Mouse (Mus musculus) cerebellum, adult 9-10 months (tissue): ENCODE data around the gene Rap1gds1.

Source experiments
- DNase-seq: peaks from one replicate; pipeline ENCODE4 v3.0.0; 2022

The Rap1gds1 gene

DNA sequence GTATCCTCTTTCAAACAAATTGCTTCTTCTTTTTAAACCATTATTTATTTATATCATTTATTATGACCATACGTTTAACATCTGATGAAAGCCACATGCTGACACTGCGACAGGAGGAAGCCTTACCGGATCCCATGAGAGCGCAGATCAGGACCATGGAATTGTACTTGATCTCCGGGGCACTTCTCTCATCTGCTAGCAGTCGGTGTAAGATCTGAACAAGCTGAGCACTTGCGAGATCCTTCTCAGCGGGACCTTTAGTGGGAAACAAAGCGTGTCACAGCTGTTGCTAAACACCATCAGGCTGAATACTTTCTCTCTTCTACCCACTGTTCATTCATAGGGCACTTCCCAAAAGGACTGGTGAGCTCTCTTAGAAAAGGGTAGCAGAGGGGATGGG, 133.4 kb downstream of the Rap1gds1 start:
- DNase-seq = no peak

DNA sequence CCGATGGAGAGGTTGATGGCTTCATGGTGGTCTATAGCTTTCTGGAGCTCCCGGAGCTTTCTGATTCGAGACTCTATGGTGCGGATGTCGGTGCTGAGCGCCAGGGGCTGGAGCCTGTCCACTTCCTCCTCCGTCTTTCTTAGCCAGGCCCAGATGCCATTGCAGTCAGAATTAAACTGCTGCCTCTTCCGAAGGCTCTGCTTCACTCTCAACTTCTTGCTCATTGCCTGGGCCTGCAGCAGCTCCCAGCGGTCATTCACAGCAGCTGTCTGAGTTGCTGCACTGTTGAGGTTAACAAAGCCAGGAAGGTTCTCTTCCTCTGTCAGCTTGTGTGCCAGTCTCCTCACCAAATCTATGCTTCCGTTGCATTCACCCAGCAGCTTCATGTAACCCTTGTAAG, 137.8 kb downstream of the Rap1gds1 start:
- DNase-seq = no peak

DNA sequence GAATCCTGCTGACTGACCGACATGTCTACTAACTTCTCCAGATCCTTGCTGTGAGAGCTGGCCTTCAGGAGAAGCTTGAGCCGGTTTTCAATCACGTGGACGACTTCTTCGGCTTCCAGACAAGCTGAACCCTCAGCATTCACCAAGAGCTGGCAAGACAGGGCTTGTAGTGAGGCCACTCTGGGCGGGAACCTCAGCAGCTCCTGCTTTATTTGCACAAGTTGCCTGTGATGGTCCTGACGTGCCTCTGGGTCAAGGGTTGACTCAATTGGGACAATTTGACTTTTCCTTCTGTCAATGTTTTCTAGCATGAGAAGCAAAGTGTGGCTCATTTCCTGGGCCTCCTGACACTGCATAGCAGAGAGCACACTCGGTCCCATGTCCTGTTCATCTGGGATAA, 138.2 kb downstream of the Rap1gds1 start:
- no peak for DNase-seq

DNA sequence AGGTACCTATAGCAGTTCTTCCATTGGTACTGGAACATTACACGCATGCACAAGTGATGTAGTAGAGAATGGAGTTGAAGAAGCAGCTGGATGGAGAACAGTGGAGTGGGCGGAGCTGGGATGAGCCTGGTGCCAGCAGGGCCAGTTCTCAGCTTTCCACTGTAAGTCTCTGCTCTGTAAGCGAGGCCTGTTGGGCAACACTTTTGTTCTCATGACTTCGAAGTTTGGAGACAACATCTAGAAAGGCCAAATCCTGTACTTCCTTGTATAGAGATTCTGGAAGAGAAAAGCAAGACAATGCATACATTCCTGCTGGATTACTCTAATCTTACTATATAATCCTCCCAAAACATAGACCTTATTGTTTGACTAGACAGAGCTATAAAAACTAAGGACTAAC, 147.6 kb downstream of the Rap1gds1 start:
- DNase-seq = no peak

DNA sequence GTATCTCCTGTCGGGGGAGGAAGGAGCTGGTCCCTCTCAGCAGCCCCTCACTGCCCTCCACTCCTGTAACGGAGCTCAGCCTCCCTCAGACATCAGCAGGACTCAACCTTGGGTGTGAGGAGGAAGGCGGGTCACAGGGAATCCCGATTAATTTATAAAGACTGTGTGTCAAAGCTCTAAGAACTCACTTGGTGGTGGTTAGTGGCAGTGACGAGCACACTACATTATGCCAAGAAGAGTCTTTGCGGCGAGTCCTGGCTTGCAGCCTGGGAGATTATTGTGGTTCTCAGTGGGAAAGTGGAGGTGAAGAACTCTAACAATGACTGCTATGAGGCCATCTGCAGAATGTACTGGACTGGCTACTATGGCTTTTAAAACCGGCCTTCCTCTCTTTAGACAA, 148.8 kb downstream of the Rap1gds1 start:
- no peak for DNase-seq

DNA sequence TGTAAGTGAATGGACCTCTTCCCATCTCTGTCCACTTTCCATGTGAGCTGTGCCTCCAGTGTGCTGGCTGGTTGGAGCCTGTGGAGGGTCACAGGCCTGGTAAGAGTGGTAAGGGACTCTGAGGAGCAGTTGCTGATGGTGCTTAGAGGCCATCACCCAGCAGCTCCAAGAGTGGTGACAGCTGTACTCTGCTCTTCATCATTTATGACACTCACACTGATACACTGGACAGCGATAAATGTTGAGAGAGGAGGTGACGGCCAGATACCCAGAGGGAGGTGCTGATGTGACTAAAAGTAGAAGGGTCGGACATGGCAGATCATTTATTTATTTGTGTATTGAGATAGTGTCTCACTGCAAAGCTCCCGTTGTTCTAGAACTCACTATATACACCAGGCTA, 156.8 kb downstream of the Rap1gds1 start:
- no peak for DNase-seq

DNA sequence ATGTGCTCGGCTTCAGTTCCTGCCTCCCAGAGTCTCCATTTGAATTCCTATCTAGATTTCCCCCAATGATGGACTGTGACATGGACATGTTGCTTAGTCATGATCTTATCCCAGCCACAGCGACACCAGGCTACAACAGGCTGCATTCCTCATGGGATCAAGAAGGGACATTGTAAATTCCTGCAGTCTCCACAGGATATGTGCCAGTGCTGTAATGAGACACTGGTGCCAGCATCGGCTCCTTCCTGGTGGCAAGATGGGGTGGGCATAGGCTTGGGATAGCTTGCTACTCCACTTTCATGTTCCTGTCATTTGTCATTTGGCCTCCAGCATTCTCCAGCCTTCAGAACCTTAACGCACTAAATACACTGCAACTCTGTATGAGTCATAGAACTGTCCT, 158.0 kb downstream of the Rap1gds1 start:
- DNase-seq = no peak

DNA sequence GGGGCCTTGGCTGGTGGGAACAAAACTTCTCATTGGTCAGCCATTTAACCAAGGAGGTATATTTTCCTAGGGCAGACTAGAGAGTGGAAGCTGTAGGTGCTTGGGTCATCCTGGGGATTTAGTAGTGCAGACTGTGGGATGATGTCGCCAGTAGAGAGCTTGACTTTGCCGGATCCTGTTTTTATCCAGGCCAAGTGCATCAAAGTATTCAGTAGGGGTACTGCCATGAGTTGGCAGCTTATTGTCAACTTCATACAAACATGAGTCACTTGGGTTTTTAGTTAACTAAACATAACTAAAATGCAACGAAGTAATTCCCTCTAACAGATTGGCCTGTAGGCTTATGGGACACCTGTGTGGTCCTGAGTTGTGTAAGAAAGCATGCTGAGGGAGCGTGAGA, 158.4 kb downstream of the Rap1gds1 start:
- DNase-seq = no peak

DNA sequence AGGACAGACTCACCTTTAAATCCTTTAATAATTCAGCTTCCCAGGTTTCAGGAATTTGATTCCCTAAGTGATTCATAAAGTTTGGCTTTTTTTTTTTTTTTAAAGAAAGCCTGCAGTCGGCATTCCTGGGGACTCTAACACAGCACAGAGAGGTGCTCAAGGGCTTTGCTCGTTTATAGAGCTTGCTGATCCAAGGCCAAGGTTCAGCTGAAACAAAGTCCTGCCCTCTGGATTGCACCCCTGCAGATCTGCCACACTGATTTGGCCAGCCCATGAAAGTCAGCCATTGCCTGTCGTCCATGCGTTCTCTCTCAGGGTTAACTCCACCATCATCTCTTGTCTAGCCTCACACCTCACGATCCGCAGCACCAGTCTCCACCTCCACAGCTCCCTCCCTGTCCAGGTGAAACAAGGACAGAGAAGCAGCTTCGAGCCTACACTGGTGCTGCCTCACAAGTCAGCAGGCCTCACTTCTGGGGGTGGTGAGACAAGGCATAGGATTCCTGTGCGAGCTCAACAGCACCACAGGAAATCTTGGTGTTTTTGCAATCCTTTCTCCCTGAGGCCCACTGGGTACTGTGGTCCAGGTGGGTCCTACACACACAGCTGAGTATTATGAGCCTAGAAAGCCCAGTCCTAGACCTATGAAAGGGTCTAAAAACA, 160.2 kb downstream of the Rap1gds1 start:
- no peak for DNase-seq

DNA sequence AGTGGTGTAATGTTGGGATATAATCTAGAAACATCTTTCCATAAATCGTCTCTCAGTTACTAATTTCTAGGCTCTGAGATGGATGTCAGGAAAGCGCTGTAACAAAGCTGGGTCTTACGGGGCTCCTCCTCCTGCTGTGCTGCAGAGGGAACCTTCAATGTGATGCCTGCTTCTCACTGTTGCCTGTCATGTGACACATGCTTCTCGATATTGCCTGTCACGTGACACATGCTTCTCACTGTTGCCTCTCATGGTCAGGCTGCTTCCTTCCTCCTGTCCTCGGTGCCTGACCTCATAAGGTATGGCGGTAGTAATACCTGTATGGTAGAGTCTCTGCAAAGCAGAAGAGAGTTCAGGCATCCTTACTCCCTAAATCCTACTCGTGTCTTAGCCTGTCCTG, 162.5 kb downstream of the Rap1gds1 start:
- DNase-seq = no peak

DNA sequence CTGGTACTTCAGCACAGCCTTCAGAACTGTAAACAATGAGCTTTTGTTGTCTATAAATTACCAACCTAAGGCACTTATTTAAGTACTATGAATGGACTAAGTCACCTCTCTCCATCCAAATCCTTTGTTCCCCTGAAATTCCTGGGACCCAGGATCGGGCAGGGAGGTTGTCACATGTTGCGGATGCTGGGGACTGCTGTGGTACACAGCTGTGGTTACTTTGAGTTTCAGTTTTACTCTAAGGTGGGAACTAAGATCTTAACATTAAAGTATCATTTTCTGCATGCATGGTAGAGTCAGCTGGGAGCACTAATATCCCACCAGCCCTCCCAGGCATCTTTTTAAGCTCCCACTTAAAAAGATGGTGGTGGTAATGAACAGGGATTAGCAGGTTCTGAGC, 165.7 kb downstream of the Rap1gds1 start:
- DNase-seq = no peak

DNA sequence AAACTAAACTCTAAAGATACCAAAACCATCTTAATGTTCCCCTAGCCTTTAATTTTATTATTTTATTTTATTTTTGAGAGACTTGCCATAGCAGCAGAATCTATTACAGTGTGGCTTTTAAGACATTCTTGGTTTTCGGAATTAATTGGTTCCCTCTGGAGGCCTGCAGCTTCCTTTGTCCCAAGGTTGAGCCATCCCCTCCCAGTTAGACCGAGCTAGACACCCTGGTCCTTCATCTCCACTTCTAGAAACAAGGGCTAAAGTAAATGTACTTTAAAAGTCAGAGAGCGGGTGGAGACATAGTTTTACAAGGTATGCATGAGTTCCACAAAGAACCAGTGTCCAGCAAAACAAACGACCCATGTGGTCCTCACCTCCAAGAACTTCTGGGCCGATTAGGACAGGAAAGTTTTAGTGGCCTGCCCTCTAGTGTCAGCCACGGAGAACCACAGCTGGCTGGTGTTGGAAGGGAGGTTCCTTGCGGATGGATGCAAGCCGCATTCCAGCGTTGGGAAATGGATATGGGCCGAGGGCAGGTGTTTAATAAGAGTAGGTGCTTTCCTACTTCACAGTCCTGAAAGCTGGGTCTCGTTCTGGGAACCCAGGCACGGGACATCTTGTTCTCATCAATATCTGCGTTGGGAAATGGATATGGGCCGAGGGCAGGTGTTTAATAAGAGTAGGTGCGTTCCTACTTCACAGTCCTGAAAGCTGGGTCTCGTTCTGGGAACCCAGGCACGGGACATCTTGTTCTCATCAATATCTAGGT, 168.7 kb downstream of the Rap1gds1 start:
- peak; percentile 83 for DNase-seq

DNA sequence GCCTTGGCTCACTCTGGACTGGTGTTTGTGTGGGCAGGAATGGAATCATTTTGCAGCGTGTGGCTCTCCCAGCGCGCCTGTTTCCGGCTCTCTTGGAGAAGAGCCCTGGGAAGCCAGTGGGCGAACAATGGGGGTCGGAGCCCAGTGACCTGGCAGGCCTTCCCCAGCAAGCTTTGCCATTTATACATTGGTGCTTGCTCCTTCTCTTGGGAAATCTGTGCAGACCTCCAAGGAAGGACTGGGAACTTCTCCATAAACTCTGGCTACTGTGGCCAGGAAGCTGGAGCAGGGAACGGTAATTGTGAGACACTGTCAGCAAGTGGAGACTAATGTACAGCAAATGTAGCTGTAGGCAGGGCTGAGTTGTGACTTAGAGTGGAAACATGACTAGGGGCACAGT, 169.3 kb downstream of the Rap1gds1 start:
- no peak for DNase-seq

DNA sequence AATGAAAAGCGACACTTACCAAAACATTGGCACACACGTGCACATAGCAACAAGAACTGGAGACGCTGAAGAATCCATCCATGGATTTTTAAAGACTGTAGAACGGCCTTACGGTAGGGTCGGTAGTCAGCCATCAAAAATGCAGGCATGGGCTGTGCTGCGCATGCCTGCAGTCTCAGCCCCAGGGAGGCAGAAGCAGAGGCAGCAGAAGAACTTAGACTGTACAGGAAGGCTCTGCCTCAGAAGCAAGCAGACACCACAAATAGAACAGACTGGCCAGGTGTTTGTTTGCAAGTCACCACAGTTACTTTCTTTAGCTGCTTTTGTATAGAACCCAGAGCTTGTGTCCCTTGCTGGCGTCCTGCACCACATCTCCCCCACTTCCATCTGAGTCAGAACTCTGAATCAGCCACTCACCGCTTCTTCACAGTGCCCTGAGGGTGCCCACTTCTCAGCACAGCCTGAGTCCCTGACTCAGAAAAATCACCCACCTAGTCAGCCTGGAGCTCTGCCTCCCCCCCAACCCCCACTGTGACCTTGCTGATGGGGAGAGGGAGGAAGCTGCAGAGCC, 174.3 kb downstream of the Rap1gds1 start:
- DNase-seq = no peak

DNA sequence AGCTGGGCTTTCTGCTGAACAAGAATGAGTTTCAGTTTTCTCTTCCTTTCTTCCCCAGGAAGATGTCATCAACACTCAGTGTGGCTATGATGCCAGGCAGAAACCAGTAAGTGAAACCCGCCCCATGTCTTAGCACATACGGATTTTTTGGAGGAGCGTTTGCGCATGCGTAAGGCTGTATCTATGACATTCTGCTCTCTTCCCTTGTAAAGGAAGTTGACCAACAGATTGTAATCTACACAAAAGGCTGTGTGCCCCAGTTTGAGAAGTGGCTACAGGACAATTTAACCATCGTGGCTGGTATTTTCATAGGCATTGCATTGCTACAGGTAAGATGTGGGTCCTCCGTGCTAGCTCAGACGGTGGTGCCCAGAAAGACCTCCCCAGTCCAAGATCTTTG, 176.9 kb downstream of the Rap1gds1 start:
- no peak for DNase-seq

DNA sequence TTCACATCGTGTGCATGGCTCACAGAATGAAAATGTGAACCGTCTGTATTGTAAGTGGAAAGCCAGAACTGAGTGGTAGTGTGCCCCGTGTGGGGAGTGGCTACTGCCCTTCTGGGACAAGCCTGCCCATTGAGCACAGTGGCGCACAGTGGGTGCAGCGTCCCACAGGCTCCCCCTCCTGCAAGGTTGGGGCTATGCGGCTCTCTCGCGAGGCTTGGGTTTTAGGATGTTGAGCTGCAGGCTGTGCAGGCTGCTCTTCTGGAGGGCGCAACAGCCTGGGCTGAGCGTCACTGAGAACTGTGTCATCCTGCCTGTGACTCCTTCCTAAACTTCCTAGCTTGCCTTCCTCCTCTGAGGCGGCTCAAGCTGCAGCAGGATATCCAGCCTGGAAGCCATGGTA, 177.5 kb downstream of the Rap1gds1 start:
- no peak for DNase-seq

DNA sequence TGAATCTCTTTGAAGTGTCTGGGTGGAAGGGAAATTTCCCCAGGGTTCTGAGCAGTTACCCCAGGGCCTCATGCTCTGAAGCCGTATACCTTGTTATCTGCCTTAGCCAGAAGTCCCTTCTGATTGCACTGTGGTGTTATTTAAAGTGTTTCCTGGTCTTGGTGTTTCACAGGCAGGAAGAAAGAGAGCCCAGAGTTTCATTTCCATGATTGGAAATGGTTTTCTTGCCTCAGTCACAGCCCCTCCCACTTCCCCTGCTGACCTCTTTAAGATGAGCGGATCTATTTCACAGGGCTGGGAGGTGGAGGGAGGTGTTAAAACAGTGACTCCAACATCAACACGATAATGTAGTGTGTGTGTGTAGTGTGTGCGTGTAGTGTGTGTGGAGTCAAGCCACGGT, 181.5 kb downstream of the Rap1gds1 start:
- no peak for DNase-seq

DNA sequence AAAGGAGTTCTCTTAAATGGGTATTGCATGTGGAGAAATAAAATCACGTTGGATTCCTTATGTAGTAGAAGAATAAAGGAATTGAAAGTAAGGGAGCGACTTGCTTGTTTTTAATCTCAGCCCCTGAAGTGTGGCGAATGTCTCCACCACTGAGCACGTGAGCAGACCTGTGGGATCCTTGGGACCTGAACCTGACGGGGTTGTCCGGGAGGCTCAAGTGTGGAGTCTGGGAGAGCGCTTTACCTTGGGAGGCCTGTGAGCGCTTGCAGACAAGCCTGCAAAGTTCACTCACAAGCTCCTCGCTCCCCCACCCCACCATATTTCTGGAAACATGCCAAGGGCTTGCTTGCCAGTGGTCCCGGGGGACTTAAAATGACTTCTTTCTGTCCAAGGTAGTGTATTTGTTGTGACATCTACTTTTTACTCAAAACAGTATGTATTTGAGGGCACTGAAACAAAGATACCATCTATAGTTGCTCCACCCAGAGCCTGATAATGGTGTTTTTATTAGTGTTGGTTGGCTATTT, 185.2 kb downstream of the Rap1gds1 start:
- DNase-seq = no peak

DNA sequence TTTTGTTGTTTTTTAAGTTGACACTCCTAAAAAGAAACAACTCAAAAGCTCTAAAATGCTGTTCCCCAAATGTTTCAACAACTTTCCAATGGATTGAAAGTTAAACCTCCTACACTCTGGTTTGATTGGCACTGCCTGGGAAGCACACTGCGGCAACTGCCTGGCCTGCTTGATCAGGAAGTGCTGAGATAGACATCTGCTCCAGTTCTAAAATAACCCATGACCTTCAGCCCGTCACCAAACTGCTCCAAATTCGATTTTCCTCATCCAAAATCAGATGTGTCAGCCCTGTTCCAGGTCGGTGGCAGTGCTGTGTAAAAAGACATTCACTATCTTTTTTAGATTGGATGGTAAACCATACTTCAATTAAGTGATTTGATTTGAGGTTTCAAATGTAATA, 185.8 kb downstream of the Rap1gds1 start:
- peak; percentile 48 for DNase-seq

DNA sequence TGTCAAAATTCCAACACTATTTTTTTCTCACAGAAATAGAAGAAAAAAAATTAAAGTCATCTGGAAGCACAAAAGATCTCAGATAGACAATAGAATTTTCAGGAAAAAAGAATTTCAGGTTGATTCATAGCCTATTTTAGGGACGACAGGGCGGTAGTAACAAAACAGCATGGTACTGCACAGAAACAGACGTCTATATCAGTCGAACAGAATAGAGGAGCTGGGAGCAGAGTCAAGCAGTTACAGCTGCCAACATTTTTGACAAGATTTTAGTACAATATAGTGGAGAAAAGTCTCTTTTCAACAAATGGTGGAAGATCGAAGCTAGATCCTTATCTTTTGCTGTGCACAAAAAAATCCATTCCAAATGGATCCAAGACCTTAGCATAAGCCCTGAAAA, 188.9 kb downstream of the Rap1gds1 start:
- DNase-seq = no peak

DNA sequence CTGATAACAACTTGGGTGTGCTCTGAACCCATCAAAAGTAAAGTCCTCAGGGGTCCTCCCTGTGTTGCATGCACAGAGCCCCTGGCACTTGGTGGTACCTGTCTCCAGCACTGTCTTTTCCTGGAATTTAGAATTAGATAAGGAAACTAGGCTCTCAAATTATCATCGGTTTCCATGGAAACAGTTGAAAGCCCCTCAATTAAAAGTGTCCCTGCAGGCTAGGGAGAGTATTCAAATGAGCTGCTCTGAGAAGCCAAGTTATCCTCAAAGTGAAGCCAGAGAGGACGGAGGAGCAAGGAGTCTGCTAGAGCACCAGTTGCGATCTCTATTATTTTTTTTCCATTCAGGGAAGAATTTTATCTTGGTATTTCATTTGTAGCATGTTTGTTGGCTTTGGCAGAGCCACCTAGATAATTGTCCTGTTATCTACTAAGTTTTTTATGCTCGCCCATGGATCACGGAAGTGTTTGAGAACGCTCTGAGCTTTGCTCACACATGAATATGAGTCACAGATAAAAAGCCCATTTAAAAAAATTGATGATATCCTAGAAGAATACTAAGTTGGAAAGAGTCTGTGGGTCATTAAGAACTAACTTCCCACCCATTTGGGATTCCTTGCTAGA, 193.2 kb downstream of the Rap1gds1 start:
- no peak for DNase-seq

DNA sequence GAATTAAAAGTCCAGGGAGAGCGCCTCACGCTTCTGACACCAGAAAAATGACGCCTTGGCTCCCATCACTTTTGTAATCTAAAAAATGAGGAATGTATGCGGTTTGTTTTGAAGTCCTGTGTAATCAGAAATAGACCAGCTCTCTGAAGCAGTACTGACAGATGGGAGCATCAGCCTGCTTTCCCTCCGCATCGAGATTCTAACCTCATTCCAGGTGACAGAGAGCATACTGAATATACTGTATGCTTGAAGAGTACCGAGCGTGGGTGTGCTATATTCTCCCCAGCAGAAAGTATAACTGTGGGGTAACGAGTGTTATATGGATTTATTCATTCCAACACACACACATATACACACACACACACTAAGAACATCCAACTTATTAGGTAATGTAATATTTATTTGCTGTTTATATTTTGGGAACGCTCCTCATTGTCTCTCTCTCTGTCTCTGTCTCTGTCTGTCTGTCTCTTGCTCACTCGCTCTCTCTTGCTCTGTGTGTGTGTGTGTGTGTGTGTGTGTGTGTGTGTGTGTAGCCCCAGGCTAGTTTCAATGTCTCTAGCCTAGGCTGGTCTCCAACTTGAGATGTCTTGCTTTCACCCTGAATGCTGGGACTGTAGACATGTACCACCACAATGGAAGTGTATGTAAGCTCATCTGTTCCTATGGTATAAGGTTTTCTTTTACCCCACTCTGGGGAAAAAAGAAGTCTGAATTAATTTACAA, 193.8 kb downstream of the Rap1gds1 start:
- no peak for DNase-seq

DNA sequence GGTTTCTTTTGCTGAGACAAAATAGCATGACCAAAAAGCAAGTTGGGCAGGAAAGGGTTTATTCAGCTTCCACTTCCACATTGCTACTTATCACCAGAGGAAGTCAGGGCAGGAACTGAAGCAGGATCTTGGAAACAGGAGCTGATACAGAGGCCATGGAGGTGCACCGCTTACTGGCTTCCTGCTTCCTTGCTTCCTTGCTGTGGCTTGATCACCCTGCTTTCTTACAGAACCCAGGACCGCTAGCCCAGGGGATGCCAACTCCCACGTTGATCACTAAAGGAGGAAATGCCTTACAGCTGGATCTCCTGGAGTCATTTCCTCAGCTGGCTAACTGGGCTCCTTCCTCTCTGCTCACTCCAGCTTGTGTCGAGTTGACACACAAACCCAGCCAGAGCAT, 197.3 kb downstream of the Rap1gds1 start:
- DNase-seq = no peak
